Mouse (Mus musculus): ENCODE measurements around the gene Zcchc12. TPM values are rescaled to one million over a fixed set of nuclear protein-coding genes. Genes with fewer than 3 reads are reported as not detected.

Gene Zcchc12
- total RNA-seq (2021) = under 1 TPM in 1 of 2 experiments, not detected in 1; 0.19 TPM

- peak in 1 of 2 experiments; percentile 2 for DNase-seq
Observed at GRCm38 (mm10) chrX:36195736-36196525, at the start of gene Zcchc12. TSS of gene Zcchc12 (plus strand) at chrX:36195904.

DNA sequence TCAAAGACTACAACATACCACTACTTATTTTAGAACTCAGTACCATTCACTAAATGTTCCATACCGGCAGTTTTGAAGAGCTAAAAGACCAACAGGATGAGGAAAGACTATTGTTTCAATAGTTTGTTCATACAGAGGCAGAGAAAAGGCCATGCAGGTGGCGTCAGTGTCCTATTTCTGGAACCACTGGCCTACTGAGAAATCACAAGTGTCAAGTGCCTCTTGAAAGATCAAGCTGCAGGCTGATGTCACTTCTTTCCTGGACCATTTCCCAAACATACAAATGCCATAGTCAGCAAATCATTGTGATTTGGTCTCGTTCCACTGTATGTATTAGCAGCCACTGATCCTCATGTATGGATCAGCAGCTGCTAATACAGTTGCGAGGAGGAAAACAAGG lies 49.0 kb upstream of the Zcchc12 start:
- DNase-seq = peak in 1 of 2 experiments; percentile 22

More at GRCm38 (mm10) chrX:36195736-36196525, at the start of gene Zcchc12:
- intact Hi-C loops (cut with DNase I) = no loop called here

GRCm38 (mm10) chrX:36150100-36150499 lies 45.6 kb upstream of the Zcchc12 start:
- intact Hi-C loops (cut with DNase I) = loop anchor here (2.0 kb wide), 1 partner anchor 33 kb away; no protein-coding TSS in a partner anchor
- no peak for DNase-seq

More for the DNA sequence above, 49.0 kb upstream of the Zcchc12 start:
- intact Hi-C loops (cut with DNase I) = loop anchor here (5.0 kb wide), 1 partner anchor 34 kb away; the partner anchor contains the start of gene Il13ra1

DNA sequence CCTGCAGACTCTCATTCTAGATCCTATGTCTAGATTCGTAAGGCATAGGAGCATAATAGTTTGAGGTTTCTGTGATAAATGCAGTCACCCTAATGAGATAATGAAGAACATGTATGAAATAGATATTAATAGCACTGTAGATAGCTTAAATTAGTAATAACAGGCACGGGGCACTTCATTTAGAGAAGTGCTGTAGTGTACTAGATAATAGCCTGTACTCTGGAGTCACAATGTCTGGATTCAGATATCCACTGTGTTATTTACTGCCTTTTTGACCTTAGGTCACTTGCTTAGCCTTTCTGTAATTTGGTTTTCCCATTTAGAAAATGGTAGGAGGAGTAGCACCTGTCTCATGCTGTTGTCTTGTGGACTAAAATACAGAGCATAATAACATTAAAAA lies 39.0 kb upstream of the Zcchc12 start:
- DNase-seq = no peak
- intact Hi-C loops (cut with DNase I) = no loop called here

DNA sequence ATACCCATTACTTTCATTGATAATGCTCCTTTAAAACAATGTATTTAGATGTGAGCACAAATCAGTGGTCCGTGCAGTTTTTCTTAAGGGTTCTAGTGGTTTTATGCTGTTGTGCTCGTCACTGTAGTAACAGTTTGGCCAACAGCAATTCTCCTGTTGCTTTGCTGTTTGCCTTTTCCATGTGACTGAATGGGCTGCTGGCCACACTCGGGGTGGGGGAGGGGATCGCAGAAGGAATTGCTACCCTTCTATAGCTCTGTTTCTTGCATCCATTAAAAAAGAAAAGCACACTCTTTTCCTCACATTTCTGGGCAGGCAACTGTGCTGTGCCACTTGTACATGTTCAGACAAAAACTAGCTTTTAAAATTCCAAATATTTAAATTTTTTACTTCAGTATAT lies 34.1 kb upstream of the Zcchc12 start:
- intact Hi-C loops (cut with DNase I) = loop anchor here (5.0 kb wide), 1 partner anchor 49 kb away; the partner anchor contains the start of gene Il13ra1
- peak in 1 of 2 experiments; percentile 14 for DNase-seq

DNA sequence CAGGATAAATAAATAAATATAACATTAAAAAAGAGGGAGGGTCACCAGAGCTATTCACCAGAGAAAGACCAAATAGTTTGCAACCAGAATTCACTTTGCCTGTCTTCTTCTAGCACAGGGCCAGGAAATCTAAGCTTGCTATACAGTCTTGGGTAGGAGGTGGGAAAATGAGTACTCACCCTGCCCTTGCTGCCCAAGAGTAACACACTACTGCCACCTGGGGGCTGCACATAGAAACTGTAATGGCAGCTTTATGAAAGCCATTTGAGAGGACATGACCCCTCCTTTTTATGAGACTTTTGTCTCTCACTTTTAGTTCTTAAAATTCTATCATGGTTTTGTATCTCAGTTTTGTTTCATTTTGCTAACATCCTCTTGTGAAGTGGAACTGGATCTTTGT lies 12.1 kb upstream of the Zcchc12 start:
- peak; percentile 49 to 62 for DNase-seq
- intact Hi-C loops (cut with DNase I) = loop anchor here (2.0 to 10.0 kb wide), 4 partner anchors 33 to 346 kb away; no protein-coding TSS in a partner anchor

DNA sequence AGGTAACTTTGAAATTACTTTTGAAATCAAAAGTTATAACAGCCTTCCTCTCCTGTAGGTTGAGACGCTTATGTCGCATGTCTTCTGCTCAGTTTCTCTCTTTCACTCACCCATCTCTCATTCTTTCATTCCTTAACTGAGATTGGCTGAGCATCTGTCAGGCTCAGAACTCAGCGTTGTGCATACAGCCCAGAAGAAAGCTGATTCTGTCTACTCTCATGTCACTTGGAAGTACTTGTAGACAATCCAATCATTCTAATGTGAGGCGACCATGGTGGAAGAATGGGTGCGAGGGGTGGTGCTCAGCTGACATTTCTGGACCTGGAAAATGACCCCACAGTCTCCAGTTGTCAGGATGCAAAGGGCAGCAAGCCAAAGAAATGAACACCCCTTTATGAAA lies 9.7 kb upstream of the Zcchc12 start:
- intact Hi-C loops (cut with DNase I) = loop anchor here (2.0 to 10.0 kb wide), 2 partner anchors 161 to 189 kb away; no protein-coding TSS in a partner anchor

GRCm38 (mm10) chrX:36186443-36186842 lies 9.3 kb upstream of the Zcchc12 start:
- no peak for DNase-seq
- intact Hi-C loops (cut with DNase I) = loop anchor here (2.0 to 10.0 kb wide), 2 partner anchors 162 to 190 kb away; no protein-coding TSS in a partner anchor

More for the DNA sequence above, 9.7 kb upstream of the Zcchc12 start:
- DNase-seq = no peak

GRCm38 (mm10) chrX:36193951-36194350 lies 1.8 kb upstream of the Zcchc12 start:
- intact Hi-C loops (cut with DNase I) = no loop called here
- DNase-seq = no peak

- intact Hi-C loops (cut with DNase I) = no loop called here
- no peak for DNase-seq
Observed at GRCm38 (mm10) chrX:36209554-36209953, 13.8 kb downstream of the Zcchc12 start.

DNA sequence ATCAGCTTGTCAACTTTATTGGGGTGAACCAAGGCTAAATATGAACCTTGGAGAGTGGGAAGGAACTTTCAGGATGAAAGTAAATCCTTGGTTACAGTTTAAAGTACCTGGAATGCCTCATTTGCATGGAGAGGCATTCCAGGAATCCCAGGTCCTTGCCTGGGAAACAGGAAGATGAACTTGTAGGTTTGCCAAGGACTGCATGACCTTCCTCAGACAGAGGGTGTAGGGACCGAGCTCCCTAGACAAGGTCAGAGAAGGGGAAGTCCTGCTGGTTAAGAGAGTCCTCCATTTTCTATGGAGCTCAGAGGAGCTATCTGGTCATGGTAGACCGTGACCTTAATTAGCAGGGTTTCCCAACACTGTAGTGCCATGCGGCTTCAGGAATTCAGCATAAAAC lies 15.5 kb downstream of the Zcchc12 start:
- intact Hi-C loops (cut with DNase I) = no loop called here
- DNase-seq = no peak

DNA sequence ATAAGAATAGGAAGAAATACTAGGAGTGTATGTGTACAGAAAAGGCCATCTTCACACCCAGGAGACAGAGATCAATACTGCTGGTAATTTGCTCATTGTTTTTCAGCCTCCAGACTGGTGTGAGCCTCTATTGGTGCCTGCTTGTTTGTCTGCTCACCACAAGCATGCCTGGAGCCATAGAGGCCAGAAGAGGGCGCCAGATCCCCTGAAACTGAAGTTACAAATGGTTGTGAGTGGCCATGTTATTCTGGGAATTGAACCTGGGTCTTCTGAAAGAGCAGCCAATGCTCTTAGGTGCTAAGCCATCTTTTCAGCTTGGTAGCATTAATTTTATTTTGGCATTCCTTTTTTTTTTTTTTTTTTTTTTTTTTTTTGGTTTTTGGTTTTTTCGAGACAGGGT lies 25.7 kb downstream of the Zcchc12 start:
- intact Hi-C loops (cut with DNase I) = no loop called here
- DNase-seq = no peak

DNA sequence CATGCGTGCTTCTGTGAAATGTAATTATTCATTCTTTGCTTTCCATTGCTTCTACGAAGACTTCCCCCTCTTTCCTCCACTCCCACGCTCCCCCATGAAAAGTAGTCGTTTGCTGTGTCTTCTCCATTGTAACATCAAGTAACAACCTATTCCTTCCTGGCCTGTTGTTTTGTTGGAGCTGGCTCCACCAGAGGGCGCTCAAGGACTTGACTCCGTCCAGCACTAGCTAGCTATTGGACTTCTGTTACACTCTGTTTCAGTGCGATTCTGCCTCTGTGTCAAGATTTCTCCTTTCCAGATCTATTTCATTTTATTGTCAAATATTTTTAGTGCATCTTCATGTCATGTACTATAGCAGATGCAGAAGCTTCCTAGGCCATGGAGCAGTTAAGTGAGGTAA lies 30.1 kb downstream of the Zcchc12 start:
- intact Hi-C loops (cut with DNase I) = loop anchor here (1.0 kb wide), 2 partner anchors 127 to 168 kb away; no protein-coding TSS in a partner anchor

DNA sequence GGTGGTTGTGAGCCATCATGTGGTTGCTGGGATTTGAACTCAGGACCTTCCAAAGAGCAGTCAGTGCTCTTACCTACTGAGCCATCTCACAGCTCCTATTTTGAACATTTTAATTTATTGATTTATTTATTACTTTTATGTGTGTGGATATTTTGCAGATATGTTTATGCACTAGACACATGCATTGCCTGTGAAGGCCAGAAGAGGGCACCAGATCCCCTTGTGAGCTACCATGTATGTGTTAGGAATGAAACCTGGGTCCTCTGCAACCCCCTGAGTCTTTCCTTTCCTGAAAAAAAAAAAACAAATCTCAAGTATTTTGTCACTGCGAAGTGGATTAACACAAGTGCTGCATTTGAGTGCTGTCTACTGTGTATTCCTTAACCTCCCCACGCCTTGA lies 30.9 kb downstream of the Zcchc12 start:
- peak; percentile 25 to 49 for DNase-seq
- intact Hi-C loops (cut with DNase I) = loop anchor here (1.0 kb wide), 2 partner anchors 126 to 167 kb away; no protein-coding TSS in a partner anchor

More for the DNA sequence above, 30.1 kb downstream of the Zcchc12 start:
- DNase-seq = peak; percentile 75 to 81

- intact Hi-C loops (cut with DNase I) = loop anchor here (1.0 kb wide), 1 partner anchor 98 kb away; no protein-coding TSS in a partner anchor
- peak; percentile 6 to 16 for DNase-seq
Observed at GRCm38 (mm10) chrX:36228861-36229260, 33.2 kb downstream of the Zcchc12 start.

- DNase-seq = no peak
- intact Hi-C loops (cut with DNase I) = loop anchor here (1.0 kb wide), 1 partner anchor 98 kb away; no protein-coding TSS in a partner anchor
Observed at GRCm38 (mm10) chrX:36229273-36229672, 33.6 kb downstream of the Zcchc12 start.

- no peak for DNase-seq
- intact Hi-C loops (cut with DNase I) = no loop called here
Observed at GRCm38 (mm10) chrX:36235652-36236051, 39.9 kb downstream of the Zcchc12 start.

Measured in heart, postnatal 36 days (tissue).